Mouse (Mus musculus) heart, adult 2 months (tissue): Measurements from ENCODE around the gene Gm4303.
"Not testable (repeated sequence)": the region's sequence is repeated elsewhere in the genome, so short reads cannot be mapped to it uniquely, and the experiment has no call there.

ENCODE experiments used
- CTCF ChIP-seq: fragments of 200-600 bp; IDR thresholded peaks from 2 replicates; pipeline ENCODE4 v1.8.1; 2022; ENCODE audit warnings: antibody characterized with exemption, mild to moderate bottlenecking, moderate library complexity
- EP300 ChIP-seq: fragments of 200-500 bp; IDR thresholded peaks from 2 replicates; pipeline ENCODE4 v1.6.1; 2011; ENCODE audit warnings: low read depth, low read length, control low read depth; ENCODE audit not compliant: insufficient read depth
- POLR2A ChIP-seq: fragments of 200-500 bp; IDR thresholded peaks from 2 replicates; pipeline ENCODE4 v1.6.1; 2011; ENCODE audit warnings: mild to moderate bottlenecking, low read depth, low read length, control low read depth; ENCODE audit not compliant: insufficient read depth

DNA sequence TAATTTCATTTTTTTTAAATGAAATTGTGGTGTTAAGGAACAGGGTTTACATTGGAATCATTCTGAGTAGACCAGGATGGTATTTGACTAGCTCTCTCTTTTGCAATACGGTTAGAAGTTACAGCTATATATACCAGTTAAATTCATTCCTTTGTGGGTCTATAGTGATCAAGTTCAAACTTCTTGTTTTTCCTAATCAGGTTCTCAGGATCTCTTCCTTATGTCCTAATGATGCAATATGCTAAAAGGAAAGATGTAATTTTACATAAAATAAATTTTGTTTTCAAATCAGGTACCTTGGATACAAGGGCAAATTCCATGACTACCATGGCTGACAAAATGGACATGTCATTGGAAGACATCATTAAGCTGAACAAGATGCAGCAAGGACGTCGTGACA, at the start of gene Gm4303:
- TF ChIP-seq CTCF, POLR2A, EP300: not testable (repeated sequence)
